Mouse (Mus musculus) erythroblast, embryonic 14.5 days (primary cell): ENCODE data around the gene Anapc7.

Experiments
- GATA1 ChIP-seq: IDR thresholded peaks from 2 replicates; pipeline ENCODE4 v1.6.1; 2012; ENCODE audit warnings: low read length, inconsistent platforms, mixed read lengths
- TAL1 ChIP-seq: IDR thresholded peaks from 3 replicates; pipeline ENCODE4 v1.6.1; 2012; ENCODE audit warnings: low read length, inconsistent platforms, mixed read lengths

DNA sequence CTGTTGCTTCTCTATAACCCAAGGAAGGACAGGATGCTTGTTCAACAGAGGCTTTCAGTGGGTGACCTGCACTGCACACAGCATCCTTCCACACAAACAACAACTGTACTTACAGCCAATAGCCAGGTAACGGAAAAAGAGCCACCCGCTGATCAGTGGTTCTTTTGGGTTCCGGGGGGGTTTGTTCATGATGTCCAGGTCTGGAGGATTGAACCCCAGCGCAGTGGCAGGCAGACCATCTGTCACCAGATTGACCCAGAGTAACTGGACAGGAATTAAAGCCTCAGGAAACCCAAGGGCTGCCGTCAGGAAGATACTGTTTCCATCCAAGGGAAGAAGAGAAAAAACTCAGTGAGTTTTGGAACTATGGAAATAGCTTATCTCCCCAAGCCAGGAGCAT lies 37.8 kb downstream of the Anapc7 start:
- TF ChIP-seq GATA1 (no peak), TAL1 (no peak)
